Mouse (Mus musculus) layer of hippocampus, adult 8-10 months (tissue): Measurements from ENCODE around the gene Scube1. TPM values are rescaled to one million over a fixed set of nuclear protein-coding genes. Genes with fewer than 3 reads are reported as not detected.

Source experiments
- DNase-seq, 2 experiments: peaks; one replicate each; pipeline ENCODE4 v3.0.0; 2022; ENCODE audit warnings: low spot score in 2 of 2
- total RNA-seq, 4 experiments: library from RNA; stranded (reverse); gene quantifications; 2 replicates each; pipeline ENCODE4 v1.2.4; 2022

Scube1 gene
- 10 to 100 TPM; 17.6 to 18.5 (median 18.2) TPM for total RNA-seq

GRCm38 (mm10) chr15:83724886-83725269, at the start of gene Scube1:
Gene Scube1, minus strand, starts transcription at chr15:83725021.
- DNase-seq = peak; percentile 61 to 83

GRCm38 (mm10) chr15:83772953-83773352, 48.1 kb upstream of the Scube1 start:
- DNase-seq = peak; percentile 57 to 65

- peak in 1 of 2 experiments; percentile 54 for DNase-seq
These were observed 47.6 kb upstream of the Scube1 start for GRCm38 (mm10) chr15:83772460-83772859.

DNA sequence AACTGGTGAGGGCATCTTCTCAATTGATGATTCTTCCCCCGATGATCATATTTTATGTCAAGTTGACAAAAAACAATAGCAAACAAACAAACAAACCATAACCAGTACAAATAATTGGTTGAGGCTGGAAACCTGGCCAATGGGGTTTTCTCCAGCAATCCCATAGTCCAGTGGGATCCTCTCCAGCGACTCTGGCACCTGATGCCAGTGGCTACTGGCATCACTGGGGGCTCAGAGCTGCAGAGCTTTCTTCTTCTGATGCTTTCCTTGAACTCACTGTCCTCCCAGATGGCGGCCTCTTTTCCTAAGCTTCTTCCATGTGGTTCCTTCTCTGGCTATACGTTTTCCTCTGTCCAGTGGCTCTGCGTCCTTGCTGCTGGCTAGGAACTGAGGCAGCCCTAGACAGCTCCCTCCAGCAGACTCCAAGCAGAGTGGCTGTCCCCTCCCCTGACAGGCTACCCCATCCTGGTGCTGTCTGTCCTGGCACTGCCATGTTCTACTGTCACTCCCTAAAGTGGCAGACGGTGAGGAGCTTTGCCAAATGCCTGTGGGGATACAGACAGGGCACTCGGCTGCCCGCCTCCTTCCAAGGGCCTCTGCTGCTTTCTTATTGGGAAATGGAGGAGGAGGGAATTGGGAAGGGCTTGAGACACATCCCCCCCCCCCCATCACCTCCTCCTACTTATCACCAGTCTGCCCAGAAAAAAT, 46.7 kb upstream of the Scube1 start:
- DNase-seq = no peak

DNA sequence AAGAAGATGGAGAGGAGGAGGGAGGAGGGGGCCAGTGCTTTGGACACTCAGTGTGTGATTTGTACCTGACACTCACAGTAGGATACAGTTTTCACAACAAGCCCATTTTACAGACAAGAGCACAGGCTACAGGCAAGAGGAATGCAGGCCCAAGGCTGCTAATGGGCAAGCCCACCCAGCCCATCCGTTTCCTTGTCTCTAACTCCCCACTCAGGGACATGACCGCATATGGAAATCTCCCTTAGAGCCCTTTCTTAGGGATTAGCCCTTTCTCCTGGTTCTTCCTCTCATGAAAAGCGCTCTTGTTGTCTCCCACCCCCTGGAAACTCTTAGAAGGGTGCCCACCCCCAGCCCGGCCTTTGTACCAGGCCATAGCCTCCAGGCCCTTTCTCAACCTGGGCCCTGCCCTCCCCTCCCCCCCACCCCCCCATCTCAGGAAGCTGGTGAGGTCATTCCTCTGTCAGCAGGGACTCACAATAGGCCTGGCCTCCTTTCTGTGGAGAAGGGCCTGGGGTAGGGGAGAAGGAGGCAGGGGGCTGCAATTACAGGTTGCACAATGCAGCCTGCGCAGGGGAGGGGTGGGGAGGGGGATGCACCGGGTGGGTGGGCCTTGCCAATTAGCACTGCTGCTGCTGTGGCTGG, 40.7 kb upstream of the Scube1 start:
- no peak for DNase-seq

DNA sequence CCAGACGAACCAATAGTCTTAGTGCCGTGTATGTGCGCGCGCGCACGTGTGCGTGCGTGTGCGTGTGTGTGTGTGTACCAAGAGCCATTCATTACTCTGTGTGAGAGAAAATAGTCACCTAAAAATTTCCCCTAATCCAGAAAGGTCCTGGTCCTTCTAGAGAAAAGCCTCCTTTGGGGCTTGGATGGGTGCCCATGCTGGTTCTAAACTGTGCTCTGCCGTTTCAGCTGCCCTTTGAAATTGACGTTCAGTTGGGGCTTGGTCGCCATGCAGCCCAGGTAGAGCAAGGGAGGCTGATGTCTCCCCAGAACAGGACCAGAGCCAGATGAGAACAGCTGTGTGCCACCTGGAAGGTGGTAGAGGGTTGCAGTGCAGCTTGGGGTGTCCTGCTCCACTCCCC, 36.7 kb upstream of the Scube1 start:
- DNase-seq = no peak

GRCm38 (mm10) chr15:83760683-83761082, 35.9 kb upstream of the Scube1 start:
- DNase-seq = peak in 1 of 2 experiments; percentile 71

- DNase-seq = no peak
These were observed 34.1 kb upstream of the Scube1 start for GRCm38 (mm10) chr15:83758958-83759357.

GRCm38 (mm10) chr15:83756742-83757141, 31.9 kb upstream of the Scube1 start:
- DNase-seq = no peak

DNA sequence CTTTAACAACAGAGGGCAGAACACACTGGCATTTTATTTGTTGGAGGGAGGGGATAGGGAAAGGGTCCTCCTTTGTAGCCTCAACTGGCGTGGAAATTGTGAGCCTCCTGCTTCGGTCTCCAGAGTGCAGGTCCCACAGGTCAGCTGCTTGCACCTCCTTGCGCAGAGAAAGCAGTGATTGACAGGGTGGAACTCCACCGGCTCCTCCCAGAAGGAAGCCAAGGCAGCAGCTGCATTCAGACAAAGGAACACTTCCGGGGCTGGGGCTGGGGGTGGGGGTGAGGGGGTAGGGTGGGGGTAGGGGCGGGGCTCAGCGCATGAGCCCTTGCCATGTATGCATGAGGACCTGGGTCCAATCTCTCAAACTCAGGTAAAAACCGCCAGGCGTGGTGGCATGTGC, 24.6 kb upstream of the Scube1 start:
- no peak for DNase-seq

DNA sequence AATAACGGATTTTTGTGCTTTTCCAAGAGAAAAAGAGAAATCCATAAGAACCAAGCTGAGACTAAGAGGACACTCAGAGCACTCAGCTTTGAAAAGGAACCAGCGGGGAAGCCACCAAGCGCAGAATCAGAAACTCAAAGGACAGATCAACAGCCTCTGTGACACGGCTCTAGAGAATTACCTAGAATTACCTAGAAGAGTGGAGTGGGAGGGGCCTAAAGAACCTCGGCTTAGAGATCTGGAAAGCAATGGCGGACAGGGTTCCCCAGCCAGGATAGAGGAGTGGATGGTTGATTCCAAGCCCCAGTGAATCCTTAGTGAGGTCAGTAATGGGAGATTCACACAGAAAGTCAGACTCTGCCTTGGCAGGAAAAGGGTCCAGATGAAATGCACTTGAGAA, 24.2 kb upstream of the Scube1 start:
- DNase-seq = no peak

DNA sequence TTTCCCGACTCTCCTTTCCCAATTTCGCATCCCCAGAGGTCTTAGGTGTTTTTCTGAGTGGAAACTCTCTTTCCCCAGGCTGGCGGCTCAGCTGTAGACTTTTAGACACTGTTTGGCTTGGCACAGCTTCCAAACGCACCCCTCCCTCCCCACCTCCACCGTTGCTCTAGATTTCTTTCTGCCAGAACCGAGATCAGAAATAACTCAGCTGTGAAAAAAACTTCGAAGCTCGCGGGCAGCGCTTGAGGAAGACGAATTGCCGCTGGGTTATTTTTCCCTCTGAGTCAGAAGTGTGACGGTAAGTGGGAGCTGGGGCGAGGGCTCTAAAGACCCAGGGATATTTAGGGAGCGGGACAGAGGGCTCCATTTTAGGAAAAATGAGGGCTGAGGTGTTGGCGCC, 21.5 kb upstream of the Scube1 start:
- no peak for DNase-seq

DNA sequence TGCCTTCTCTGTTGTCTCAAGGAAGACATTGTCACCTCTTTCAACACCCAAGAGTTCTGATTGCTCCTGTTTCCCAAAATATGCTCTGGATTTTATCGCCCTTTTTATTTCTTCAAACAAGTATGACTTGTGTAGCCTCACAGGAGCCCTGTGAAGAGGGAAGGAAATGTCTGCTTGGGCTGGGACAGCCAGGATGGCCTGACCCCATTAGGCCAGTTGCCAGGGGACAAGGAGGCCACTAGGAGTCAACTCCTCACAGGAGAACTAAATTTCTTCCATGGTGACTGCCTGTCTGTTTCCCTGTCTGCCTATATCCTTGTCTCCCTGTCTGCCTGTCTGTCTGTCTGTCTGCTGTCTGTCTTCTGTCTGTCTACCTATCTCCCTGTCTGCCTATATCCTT, 17.2 kb upstream of the Scube1 start:
- DNase-seq = no peak

GRCm38 (mm10) chr15:83740676-83741422, 16.0 kb upstream of the Scube1 start:
- DNase-seq = no peak

DNA sequence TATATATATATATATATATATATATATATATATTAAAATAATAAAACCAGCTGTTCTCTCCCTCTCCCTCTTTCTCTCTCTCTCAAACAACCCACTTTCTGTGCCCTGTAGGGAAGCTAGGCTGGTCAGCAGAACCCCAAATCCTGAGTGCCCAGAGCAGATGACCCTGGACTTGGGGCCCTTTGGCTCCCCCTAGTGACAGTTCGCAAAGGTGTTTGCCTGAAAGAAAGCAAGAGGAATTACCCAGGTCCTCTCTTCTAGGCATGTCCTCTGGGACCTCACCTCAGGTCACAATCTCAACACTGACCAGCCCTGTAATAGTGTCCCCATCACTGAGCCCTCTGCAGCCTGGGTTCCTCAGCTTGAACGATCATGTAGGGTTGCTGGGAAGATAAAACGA, 2.8 kb upstream of the Scube1 start:
- peak in 1 of 2 experiments; percentile 31 for DNase-seq

GRCm38 (mm10) chr15:83726741-83727140, 1.9 kb upstream of the Scube1 start:
- DNase-seq = no peak

- DNase-seq = no peak
These were observed 857 bp upstream of the Scube1 start for GRCm38 (mm10) chr15:83725556-83726200.

- no peak for DNase-seq
These were observed 498 bp downstream of the Scube1 start for GRCm38 (mm10) chr15:83724160-83724885.

GRCm38 (mm10) chr15:83715582-83716228, 9.1 kb downstream of the Scube1 start:
- DNase-seq = no peak

- DNase-seq = no peak
These were observed 12.0 kb downstream of the Scube1 start for GRCm38 (mm10) chr15:83712798-83713197.

DNA sequence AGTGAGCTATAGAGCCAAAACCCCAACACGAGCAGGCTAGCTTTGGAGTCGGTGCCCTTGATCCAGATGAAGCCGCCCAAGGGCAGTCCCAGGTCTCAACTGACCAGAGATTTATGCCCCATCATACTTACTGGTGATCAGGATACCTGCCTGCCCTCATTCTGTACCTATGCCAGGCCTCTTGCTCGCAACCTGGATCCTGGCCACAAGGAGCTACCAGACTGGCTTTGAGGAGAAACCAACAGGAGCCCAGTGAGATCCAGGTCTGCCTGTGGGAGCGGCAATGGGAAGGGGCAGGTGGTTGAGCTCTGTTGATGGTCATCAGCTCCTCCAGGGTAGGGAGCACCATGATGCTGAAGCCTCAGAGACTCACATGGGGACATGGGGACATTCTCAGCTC, 12.5 kb downstream of the Scube1 start:
- DNase-seq = no peak
